Mouse (Mus musculus): ENCODE data around the gene Tmod1. TPM values are rescaled to one million over a fixed set of nuclear protein-coding genes. Genes with fewer than 3 reads are reported as not detected.

Gene Tmod1
- polyA plus RNA-seq, 1 experiment from 2014 or later, result 1.9 TPM

- Histone ChIP-seq H3K9ac (no peak overlapping the region), H3K36me3 (replicated peaks; ENCODE audit: control insufficient read depth, insufficient read depth) (peaks cover 82% of the 10 kb centered on the region), H3K27ac (no peak overlapping the region), H3K9me3 (ENCODE audit: control insufficient read depth, low read length) (no peaks in the 10 kb centered on the region), H3K4me1 (replicated peaks; ENCODE audit: control insufficient read depth, insufficient read depth, low read length) (no peaks in the 10 kb centered on the region), H3K4me3 (replicated peaks; ENCODE audit: low read length) (no peak overlapping the region), H3K27me3 (ENCODE audit: control insufficient read depth, insufficient read depth, low read length) (no peaks in the 10 kb centered on the region), H3K4me2 (replicated peaks) (no peak overlapping the region)
- peak; percentile 60 for DNase-seq (ENCODE audit: low spot score)
- WGBS, result 78% methylated on average over 3 of the region's 3 CpGs
- no peak for ATAC-seq (ENCODE audit: low FRiP score)
These were observed 91.5 kb downstream of the Tmod1 start for GRCm38 (mm10) chr4:46130221-46130620.

- no peak overlapping the region for H3K9ac ChIP-seq
- DNase-seq (ENCODE audit: low spot score) (no peak), ATAC-seq (ENCODE audit: low FRiP score) (no peak)
- no peaks in the 10 kb centered on the region for H3K27me3 ChIP-seq (ENCODE audit: control insufficient read depth, insufficient read depth, low read length)
- no peak overlapping the region for H3K4me3 ChIP-seq (replicated peaks; ENCODE audit: low read length)
- H3K4me2 ChIP-seq (replicated peaks), result no peak overlapping the region
- H3K4me1 ChIP-seq (replicated peaks; ENCODE audit: control insufficient read depth, insufficient read depth, low read length), result peaks cover 2% of the 10 kb centered on the region; the same call in 1 of the 2 replicates
- WGBS, result 90% methylated on average over 6 of the region's 6 CpGs
- H3K27ac ChIP-seq, result no peak overlapping the region
- no peaks in the 10 kb centered on the region for H3K9me3 ChIP-seq (ENCODE audit: control insufficient read depth, low read length)
- peaks cover 77% of the 10 kb centered on the region for H3K36me3 ChIP-seq (replicated peaks; ENCODE audit: control insufficient read depth, insufficient read depth)
These were observed 93.1 kb downstream of the Tmod1 start for GRCm38 (mm10) chr4:46131791-46132190.

GRCm38 (mm10) chr4:46137629-46138286 is 99.0 kb downstream of the Tmod1 start:
- H3K36me3 ChIP-seq (replicated peaks; ENCODE audit: control insufficient read depth, insufficient read depth), result peaks cover 28% of the 10 kb centered on the region
- H3K27ac ChIP-seq, result peak overlapping the region; percentile 95
- no peaks in the 10 kb centered on the region for H3K9me3 ChIP-seq (ENCODE audit: control insufficient read depth, low read length)
- peaks cover 25% of the 10 kb centered on the region for H3K4me1 ChIP-seq (replicated peaks; ENCODE audit: control insufficient read depth, insufficient read depth, low read length)
- no peaks in the 10 kb centered on the region for H3K27me3 ChIP-seq (ENCODE audit: control insufficient read depth, insufficient read depth, low read length)
- peak overlapping the region; percentile 79 for H3K4me2 ChIP-seq (replicated peaks)
- DNase-seq (ENCODE audit: low spot score) (peak; percentile 29), ATAC-seq (ENCODE audit: low FRiP score) (peak; percentile 81)
- H3K4me3 ChIP-seq (replicated peaks; ENCODE audit: low read length), result peak overlapping the region; percentile 89
- 9% methylated on average over 17 of the region's 17 CpGs for WGBS
- peak overlapping the region; percentile 93 for H3K9ac ChIP-seq

GRCm38 (mm10) chr4:46138287-46139222 is 99.8 kb downstream of the Tmod1 start, which contains the start of the genes Ncbp1 and Tstd2:
Gene Ncbp1 (plus strand): TSS chr4:46138613.
Gene Tstd2 (minus strand): TSS chr4:46138694.
- Histone ChIP-seq H3K4me3 (replicated peaks; ENCODE audit: low read length) (peak within 1 kb of the TSS; percentile 89), H3K27me3 (ENCODE audit: control insufficient read depth, insufficient read depth, low read length) (no peaks in the 10 kb centered on the region), H3K36me3 (replicated peaks; ENCODE audit: control insufficient read depth, insufficient read depth) (peaks cover 20% of the 10 kb centered on the region), H3K4me1 (replicated peaks; ENCODE audit: control insufficient read depth, insufficient read depth, low read length) (peaks cover 25% of the 10 kb centered on the region), H3K27ac (peak within 1 kb of the TSS; percentile 95), H3K9ac (peak within 1 kb of the TSS; percentile 93), H3K9me3 (ENCODE audit: control insufficient read depth, low read length) (no peaks in the 10 kb centered on the region), H3K4me2 (replicated peaks) (peak within 1 kb of the TSS; percentile 79)
- under 1% methylated on average over 90 of the region's 90 CpGs for WGBS
- DNase-seq (ENCODE audit: low spot score) (peak; percentile 96), ATAC-seq (ENCODE audit: low FRiP score) (peak; percentile 92)

DNA sequence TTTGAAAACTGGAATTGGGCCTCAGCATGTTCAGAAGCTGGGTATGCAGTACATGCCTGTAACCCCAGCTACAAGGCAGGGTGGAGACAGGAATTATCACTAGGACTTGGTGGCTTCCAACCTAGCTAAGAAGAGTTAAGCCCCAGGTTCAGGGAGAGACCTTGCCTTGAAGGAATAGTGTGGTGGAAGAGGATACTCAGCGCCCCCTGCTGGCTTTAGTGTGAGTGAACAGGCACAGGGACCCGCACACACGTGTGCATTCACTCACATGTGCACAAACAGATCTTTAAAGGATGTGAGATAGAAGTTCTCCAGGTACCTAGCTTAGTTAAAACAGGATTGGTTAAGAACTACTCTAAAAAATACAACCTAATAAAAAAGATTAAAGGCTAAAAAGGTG is 105.6 kb downstream of the Tmod1 start:
- 74% methylated on average over 3 of the region's 3 CpGs for WGBS
- no peak overlapping the region for H3K4me2 ChIP-seq (replicated peaks)
- no peak overlapping the region for H3K4me3 ChIP-seq (replicated peaks; ENCODE audit: low read length)
- DNase-seq (ENCODE audit: low spot score) (no peak), ATAC-seq (ENCODE audit: low FRiP score) (no peak)
- no peak overlapping the region for H3K27ac ChIP-seq
- H3K9ac ChIP-seq, result no peak overlapping the region
- peaks cover 13% of the 10 kb centered on the region for H3K4me1 ChIP-seq (replicated peaks; ENCODE audit: control insufficient read depth, insufficient read depth, low read length)
- peaks cover 41% of the 10 kb centered on the region for H3K36me3 ChIP-seq (replicated peaks; ENCODE audit: control insufficient read depth, insufficient read depth)
- H3K9me3 ChIP-seq (ENCODE audit: control insufficient read depth, low read length), result no peaks in the 10 kb centered on the region
- H3K27me3 ChIP-seq (ENCODE audit: control insufficient read depth, insufficient read depth, low read length), result no peaks in the 10 kb centered on the region

GRCm38 (mm10) chr4:46146881-46147280 is 108.1 kb downstream of the Tmod1 start:
- ATAC-seq (ENCODE audit: low FRiP score), result no peak
- Histone ChIP-seq H3K4me3 (replicated peaks; ENCODE audit: low read length) (no peak overlapping the region), H3K27me3 (ENCODE audit: control insufficient read depth, insufficient read depth, low read length) (no peaks in the 10 kb centered on the region), H3K9ac (no peak overlapping the region), H3K4me1 (replicated peaks; ENCODE audit: control insufficient read depth, insufficient read depth, low read length) (no peaks in the 10 kb centered on the region), H3K36me3 (replicated peaks; ENCODE audit: control insufficient read depth, insufficient read depth) (peaks cover 64% of the 10 kb centered on the region), H3K9me3 (ENCODE audit: control insufficient read depth, low read length) (no peaks in the 10 kb centered on the region), H3K27ac (no peak overlapping the region), H3K4me2 (replicated peaks) (no peak overlapping the region)
- 85% methylated on average over 1 of the region's 1 CpGs for WGBS
- no peak for DNase-seq (ENCODE audit: low spot score)

GRCm38 (mm10) chr4:46151903-46152544 is 113.3 kb downstream of the Tmod1 start:
- Histone ChIP-seq H3K36me3 (replicated peaks; ENCODE audit: control insufficient read depth, insufficient read depth) (peaks cover 95% of the 10 kb centered on the region), H3K27me3 (ENCODE audit: control insufficient read depth, insufficient read depth, low read length) (no peaks in the 10 kb centered on the region), H3K4me1 (replicated peaks; ENCODE audit: control insufficient read depth, insufficient read depth, low read length) (no peaks in the 10 kb centered on the region), H3K4me2 (replicated peaks) (no peak overlapping the region), H3K27ac (no peak overlapping the region), H3K4me3 (replicated peaks; ENCODE audit: low read length) (no peak overlapping the region), H3K9me3 (ENCODE audit: control insufficient read depth, low read length) (no peaks in the 10 kb centered on the region), H3K9ac (no peak overlapping the region)
- ATAC-seq (ENCODE audit: low FRiP score) (no peak), DNase-seq (ENCODE audit: low spot score) (no peak)
- WGBS, result 94% methylated on average over 12 of the region's 12 CpGs

DNA sequence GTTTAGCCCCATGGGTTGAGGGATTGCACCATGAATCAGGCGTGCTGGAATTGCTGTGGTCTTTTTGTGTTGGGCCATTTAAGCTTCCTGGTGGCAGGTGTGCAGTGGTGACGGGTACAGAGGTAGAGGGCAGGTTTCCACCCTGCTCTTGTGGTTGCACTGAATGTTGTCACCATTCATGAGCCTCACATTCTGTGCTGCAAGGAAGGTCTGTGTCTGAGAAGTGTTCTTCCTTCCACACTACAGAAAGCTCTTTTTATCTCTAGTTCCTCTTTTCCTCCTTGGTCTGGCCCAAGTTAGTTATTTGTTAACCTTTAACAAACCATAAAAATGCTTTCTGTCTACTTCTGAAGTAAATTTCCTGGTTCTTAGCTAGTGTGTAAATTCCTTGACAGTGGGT is 125.3 kb downstream of the Tmod1 start:
- H3K27me3 ChIP-seq (ENCODE audit: control insufficient read depth, insufficient read depth, low read length), result no peaks in the 10 kb centered on the region
- 80% methylated on average over 2 of the region's 2 CpGs for WGBS
- no peak overlapping the region for H3K4me2 ChIP-seq (replicated peaks)
- H3K4me3 ChIP-seq (replicated peaks; ENCODE audit: low read length), result no peak overlapping the region
- ATAC-seq (ENCODE audit: low FRiP score) (no peak), DNase-seq (ENCODE audit: low spot score) (no peak)
- H3K27ac ChIP-seq, result no peak overlapping the region
- no peaks in the 10 kb centered on the region for H3K4me1 ChIP-seq (replicated peaks; ENCODE audit: control insufficient read depth, insufficient read depth, low read length)
- H3K36me3 ChIP-seq (replicated peaks; ENCODE audit: control insufficient read depth, insufficient read depth), result peaks cover 99% of the 10 kb centered on the region
- no peak overlapping the region for H3K9ac ChIP-seq
- H3K9me3 ChIP-seq (ENCODE audit: control insufficient read depth, low read length), result no peaks in the 10 kb centered on the region

Data from hindbrain, embryonic 14.5 days (tissue).